Mouse (Mus musculus): ENCODE data around the gene Mrpl4. TPM values are rescaled to one million over a fixed set of nuclear protein-coding genes. Genes with fewer than 3 reads are reported as not detected.
"Not testable (repeated sequence)": the region's sequence is repeated elsewhere in the genome, so short reads cannot be mapped to it uniquely, and the experiment has no call there.

The Mrpl4 gene
- total RNA-seq, 2 experiments from 2014 or later: 103 to 104 TPM

DNA sequence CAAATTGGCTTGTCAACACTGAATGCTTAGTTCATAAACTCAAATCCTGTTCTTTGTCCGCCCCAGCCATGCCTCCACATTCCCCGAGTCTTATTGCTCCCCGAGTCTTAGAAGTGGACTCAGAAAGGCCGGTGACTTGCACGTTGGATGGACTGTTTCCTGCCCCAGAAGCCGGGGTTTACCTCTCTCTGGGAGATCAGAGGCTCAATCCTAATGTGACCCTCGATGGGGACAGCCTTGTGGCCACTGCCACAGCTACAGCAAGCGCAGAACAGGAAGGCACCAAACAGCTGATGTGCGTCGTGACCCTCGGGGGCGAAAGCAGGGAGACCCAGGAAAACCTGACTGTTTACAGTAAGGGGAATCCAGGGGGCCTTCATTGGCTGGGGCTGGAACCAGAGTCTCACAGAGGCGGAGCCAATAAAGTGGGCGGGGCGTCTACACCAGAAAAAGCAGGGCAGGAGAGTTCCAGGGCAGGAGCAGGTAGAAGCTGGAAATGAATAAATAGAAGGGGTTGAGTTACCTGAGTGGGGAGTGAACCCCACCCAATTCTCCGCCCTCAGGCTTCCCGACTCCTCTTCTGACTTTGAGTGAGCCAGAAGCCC lies 32.0 kb downstream of the Mrpl4 start:
- DNase-seq: no peak
- intact Hi-C loops (cut with DNase I): loop anchor here (5.0 kb wide), 1 partner anchor 53 kb away; no protein-coding TSS in a partner anchor

GRCm38 (mm10) chr9:21035586-21035985 lies 33.0 kb downstream of the Mrpl4 start:
- intact Hi-C loops (cut with DNase I): loop anchor here (5.0 kb wide), 1 partner anchor 52 kb away; no protein-coding TSS in a partner anchor
- no peak for DNase-seq

GRCm38 (mm10) chr9:21036161-21036560 lies 33.6 kb downstream of the Mrpl4 start:
- intact Hi-C loops (cut with DNase I): loop anchor here (5.0 kb wide), 1 partner anchor 51 kb away; no protein-coding TSS in a partner anchor
- DNase-seq: no peak

- intact Hi-C loops (cut with DNase I): loop anchor here (5.0 kb wide), 1 partner anchor 51 kb away; no protein-coding TSS in a partner anchor
- no peak for DNase-seq
Observed at GRCm38 (mm10) chr9:21036666-21037065, 34.1 kb downstream of the Mrpl4 start.

GRCm38 (mm10) chr9:21037481-21037891 lies 34.9 kb downstream of the Mrpl4 start:
- peak; percentile 73 to 82 for DNase-seq
- intact Hi-C loops (cut with DNase I): loop anchor here (5.0 kb wide), 1 partner anchor 50 kb away; no protein-coding TSS in a partner anchor

DNA sequence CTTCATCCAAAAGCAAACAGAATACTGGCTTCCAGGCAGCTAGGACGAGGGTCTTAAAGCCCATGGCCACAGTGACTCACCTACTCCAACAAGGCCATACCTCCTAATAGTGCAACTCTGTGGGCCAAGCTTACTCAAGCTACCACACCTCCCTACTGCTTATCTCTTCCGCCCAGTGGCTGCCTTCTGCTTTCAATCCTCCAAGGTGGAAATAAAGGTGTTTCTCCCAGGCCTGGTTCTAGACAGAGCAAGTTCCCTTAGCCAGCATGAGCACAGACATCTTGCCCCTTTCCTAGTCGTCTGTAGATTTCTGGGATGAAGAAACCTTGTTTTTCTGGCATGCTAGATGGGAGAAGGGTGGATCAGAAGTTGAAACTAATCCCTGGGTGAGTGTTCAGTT lies 37.2 kb downstream of the Mrpl4 start:
- DNase-seq: no peak
- intact Hi-C loops (cut with DNase I): loop anchor here (5.0 kb wide), 1 partner anchor 48 kb away; no protein-coding TSS in a partner anchor

DNA sequence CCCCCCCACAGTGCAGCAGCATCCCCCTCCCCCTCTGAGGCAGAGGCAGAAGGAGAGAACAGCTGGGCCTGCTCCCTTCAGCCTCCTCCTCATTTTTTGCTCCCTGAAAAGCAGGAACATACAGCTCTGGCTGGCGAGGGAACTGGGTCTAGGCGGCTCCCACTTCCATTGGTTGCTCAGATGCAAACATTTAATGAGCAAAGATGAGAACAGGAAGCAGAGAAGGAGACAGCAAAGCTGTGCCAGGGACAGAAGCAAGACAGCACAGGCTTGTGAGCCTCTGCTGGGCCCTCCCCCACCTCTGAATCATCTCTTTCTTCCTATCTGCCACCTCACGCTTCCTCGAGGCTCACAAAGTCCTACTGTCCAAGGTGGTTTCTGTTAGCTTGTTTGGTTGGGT lies 38.8 kb downstream of the Mrpl4 start:
- intact Hi-C loops (cut with DNase I): no loop called here
- DNase-seq: no peak

DNA sequence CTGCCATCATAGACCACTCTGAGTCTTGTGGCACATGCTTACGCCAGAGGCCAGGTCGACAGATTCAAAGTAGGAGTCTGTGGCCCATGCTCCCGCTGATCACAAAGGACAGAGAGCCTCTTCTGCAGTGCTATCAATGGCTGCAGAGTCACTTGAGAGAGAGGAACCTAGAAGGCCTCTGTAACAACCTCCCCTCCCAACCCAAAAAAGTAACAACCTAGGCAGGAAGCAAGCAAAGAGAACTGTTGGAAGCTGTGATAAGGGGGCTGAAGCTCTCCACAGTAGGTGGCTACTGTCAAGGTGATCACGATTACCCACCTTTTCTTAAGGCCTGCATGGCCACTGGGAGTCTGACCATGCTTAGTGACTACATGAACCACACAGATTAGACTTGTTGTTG lies 41.0 kb downstream of the Mrpl4 start:
- no peak for DNase-seq
- intact Hi-C loops (cut with DNase I): no loop called here

GRCm38 (mm10) chr9:21044785-21045184 lies 42.2 kb downstream of the Mrpl4 start:
- DNase-seq; intact Hi-C loops (cut with DNase I): not testable (repeated sequence)

GRCm38 (mm10) chr9:21045235-21045634 lies 42.7 kb downstream of the Mrpl4 start:
- intact Hi-C loops (cut with DNase I): no loop called here
- DNase-seq: no peak

DNA sequence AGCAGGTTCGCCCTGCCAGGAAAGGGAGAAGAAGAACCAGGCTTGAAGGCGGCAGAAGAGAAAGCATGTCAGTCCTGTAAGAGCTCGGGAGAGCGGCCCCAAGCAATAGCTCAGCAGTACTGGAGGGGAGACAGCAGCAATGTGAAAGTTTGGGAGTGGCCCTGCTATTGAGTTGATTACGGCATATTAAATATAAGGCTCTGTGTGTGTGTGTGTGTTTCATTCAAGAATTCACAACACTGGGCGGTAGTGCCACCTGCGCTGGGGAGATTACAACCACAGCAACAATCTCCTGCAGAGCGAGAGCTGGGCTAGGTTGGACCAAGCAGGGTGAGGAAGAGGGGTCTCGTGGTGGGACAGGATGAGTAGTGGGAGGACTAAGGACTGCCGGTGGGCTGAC lies 49.0 kb downstream of the Mrpl4 start:
- intact Hi-C loops (cut with DNase I): no loop called here
- no peak for DNase-seq

Small RNA genes within 50 kb of the gene (microRNA-seq; reads per million reads assigned to microRNA genes)
- 0 reads per million in 2 experiments for gene Mir1900

Other genes with a start within 250 kb of the Mrpl4 start
- 10 to 100 TPM; 22.2 to 25.4 TPM for gene Col5a3, start 187.7 kb upstream of the Mrpl4 start, total RNA-seq (2021)
- not detected for gene Rdh8, start 184.2 kb upstream of the Mrpl4 start, total RNA-seq (2021)
- gene A230050P20Rik, start 134.1 kb upstream of the Mrpl4 start, total RNA-seq (2021): 1 to 10 TPM; 6.5 to 7.2 TPM
- 1 to 10 TPM; 1.7 to 1.8 TPM for gene Angptl6, start 123.0 kb upstream of the Mrpl4 start, total RNA-seq (2021)
- gene Ppan, start 114.6 kb upstream of the Mrpl4 start, total RNA-seq (2021): 10 to 100 TPM; 13.2 to 13.9 TPM
- gene Eif3g, start 104.1 kb upstream of the Mrpl4 start, total RNA-seq (2021): 100 to 1,000 TPM; 109 to 113 TPM
- 10 to 100 TPM; 28.9 to 30.6 TPM for gene Dnmt1, start 42.9 kb upstream of the Mrpl4 start, total RNA-seq (2021)
- gene S1pr2, start 26.0 kb upstream of the Mrpl4 start, total RNA-seq (2021): 10 to 100 TPM; 10.2 to 11.0 TPM
- 1 to 10 TPM; 8.9 to 9.5 TPM for gene Icam1, start 13.2 kb downstream of the Mrpl4 start, total RNA-seq (2021)
- under 1 TPM; 0.53 to 0.79 TPM for gene Icam4, start 26.6 kb downstream of the Mrpl4 start, total RNA-seq (2021)
- gene Icam5, start 29.3 kb downstream of the Mrpl4 start, total RNA-seq (2021): under 1 TPM; 0.10 to 0.12 TPM
- not detected for gene Zglp1, start 64.4 kb downstream of the Mrpl4 start, total RNA-seq (2021)
- gene Gm49373, start 70.4 kb downstream of the Mrpl4 start, total RNA-seq (2021): under 1 TPM; 0.31 to 0.32 TPM
- gene Fdx1l, start 70.9 kb downstream of the Mrpl4 start, total RNA-seq (2021): 10 to 100 TPM; 29.3 to 31.7 TPM
- gene Gm38431, start 89.3 kb downstream of the Mrpl4 start, total RNA-seq (2021): under 1 TPM; 0.64 to 0.77 TPM
- 10 to 100 TPM; 38.6 to 39.4 TPM for gene Raver1, start 89.3 kb downstream of the Mrpl4 start, total RNA-seq (2021)
- gene Tyk2, start 128.5 kb downstream of the Mrpl4 start, total RNA-seq (2021): 1 to 10 TPM; 8.9 to 9.5 TPM
- gene Cdc37, start 147.2 kb downstream of the Mrpl4 start, total RNA-seq (2021): 100 to 1,000 TPM; 167 to 169 TPM
- 10 to 100 TPM; 21.3 to 28.2 TPM for gene Pde4a, start 163.0 kb downstream of the Mrpl4 start, total RNA-seq (2021)
- gene Keap1, start 236.6 kb downstream of the Mrpl4 start, total RNA-seq (2021): 10 to 100 TPM; 38.5 to 39.5 TPM
- under 1 TPM; 0.41 to 0.50 TPM for gene S1pr5, start 245.7 kb downstream of the Mrpl4 start, total RNA-seq (2021)

Measured in heart, postnatal 10 days (tissue).